Mouse (Mus musculus) brain, embryonic 18.5 days (tissue): Measurements from ENCODE around the gene Rps21.

Experiments used
- DNase-seq: peaks from one replicate; pipeline ENCODE4 v3.0.0-alpha.2; 2012; ENCODE audit warnings: low read depth, low spot score

Gene Rps21

DNA sequence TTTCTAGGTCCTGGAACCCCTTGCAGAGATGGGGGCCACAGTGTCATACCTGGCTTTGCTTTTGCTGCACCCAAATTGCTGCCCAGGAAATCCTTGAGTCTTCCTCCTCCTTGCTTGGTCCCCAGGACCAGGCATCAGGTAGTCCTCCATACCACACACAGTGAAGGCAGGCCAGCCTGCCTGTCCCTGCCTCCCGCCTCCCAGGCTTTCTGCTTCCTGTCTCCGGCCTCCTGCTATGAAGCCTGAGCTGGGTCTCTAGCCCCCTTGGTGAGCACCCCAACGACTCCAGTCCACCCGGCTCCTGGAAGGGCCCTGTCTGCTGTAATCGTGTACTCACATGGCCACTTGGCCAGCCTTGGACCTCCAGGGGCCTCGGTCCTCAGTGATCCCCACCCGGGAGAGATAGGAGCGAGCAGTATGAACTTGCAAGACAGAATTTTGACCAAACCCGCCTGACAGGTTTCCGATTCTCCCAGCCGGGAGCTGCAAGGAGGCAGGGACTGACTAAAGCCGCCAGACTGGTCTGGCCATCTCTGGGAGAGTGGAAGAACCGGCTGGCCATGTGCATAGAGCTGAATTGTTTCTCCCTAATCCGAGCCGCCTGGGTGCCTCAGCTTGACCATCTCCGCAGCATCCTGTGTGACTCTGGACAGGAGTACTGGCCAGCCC is 32.4 kb downstream of the Rps21 start, which contains the start of gene Rbbp8nl:
Gene Rbbp8nl (minus strand): TSS at position 440 of the 669 bp plus-strand sequence.
- no peak for DNase-seq

DNA sequence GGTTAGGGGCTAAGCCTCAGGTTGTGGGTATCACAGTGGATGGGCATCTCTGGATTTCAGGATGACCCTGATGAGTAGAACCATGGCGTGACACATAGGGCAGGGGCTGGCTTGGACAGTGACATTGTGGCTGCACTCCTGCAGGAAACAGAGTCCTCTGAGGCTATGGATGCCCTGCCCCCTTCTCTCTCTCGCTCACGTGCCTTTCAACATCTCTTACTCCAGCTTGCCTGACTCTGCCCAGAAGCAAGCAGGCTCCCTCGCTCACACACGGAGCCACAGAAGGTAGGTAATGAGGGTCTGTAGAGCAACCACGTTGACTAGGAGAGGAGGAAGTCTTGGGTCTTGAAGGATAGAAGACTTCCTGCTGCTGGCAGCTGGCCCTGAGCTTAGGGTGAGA is 33.3 kb downstream of the Rps21 start:
- no peak for DNase-seq

DNA sequence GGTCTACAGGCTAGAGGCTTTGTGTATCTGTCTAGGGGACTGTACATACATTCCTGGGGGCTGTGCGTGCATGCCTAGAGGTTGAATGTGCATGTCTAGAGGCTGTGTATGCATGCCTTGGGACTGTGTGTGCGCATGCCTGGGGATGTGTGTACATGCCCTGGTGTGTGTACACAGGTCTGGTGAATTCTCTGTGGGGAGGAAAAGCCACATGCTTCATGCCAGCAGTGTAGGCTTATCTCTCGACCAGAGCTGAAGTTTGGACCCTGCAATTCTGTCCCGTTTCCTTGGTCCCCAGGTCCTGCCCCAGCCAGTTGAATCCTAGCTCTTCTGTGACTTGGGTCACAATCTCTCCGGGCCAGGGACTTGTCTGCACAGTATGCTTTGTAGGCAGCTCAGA is 34.4 kb downstream of the Rps21 start:
- DNase-seq, result no peak

DNA sequence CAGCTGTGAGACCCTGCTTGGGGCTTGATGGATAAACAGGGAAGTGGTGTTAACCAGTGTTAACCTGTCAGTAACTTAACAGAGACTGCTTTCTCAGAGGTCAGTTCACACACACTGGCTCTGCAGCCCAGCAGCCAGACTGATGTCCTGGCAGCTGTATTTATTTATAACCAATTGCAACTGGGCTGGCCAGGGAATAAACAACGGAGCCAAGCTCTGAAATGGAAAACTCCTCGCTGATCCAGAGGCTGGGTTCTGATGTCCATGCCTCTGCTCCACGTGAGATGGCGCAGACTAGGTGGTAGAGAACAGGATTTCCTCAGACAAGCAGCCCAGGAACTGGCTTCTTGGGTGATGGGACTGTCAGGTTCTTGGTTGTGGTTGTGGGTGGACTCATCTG is 34.8 kb downstream of the Rps21 start:
- DNase-seq, result no peak

DNA sequence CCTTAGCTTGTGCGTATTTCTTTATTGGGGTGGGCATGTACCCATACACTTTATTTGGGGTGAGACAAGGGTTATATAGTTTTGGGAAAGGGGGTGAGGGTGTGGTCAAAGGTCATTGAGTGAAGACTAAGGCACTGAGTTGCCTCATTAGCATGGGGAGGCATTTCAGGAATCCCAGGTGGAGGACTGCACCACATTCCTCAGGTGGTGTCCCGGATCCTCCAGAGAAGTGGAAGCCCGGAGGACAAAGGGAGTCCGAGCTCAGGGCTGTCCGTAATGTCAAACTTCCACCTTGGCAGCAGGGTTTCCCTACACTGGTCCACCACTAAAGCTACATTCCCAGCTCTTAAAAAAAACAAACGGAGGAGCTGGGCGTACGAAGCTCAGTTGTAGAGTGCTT is 35.7 kb downstream of the Rps21 start:
- DNase-seq, result no peak

DNA sequence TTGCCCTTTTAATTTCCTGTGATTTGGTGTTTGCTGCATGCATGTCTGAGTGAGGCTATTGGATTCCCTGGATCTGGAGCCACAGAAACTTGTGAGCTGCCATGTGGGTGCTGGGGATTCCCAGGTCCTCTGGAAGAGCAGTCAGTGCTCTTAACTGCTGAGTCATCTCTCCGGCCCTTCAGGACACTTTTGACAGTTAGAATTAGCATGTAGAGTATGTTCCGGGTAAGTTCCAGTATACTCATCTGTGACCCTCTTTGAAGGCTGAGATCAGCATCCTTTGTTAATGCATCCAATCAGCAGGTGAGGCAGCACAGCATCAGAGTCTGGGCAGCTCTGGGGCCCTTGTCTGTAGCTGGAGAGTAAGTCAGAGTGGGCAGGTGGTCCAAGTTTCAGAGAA is 43.1 kb downstream of the Rps21 start:
- no peak for DNase-seq

DNA sequence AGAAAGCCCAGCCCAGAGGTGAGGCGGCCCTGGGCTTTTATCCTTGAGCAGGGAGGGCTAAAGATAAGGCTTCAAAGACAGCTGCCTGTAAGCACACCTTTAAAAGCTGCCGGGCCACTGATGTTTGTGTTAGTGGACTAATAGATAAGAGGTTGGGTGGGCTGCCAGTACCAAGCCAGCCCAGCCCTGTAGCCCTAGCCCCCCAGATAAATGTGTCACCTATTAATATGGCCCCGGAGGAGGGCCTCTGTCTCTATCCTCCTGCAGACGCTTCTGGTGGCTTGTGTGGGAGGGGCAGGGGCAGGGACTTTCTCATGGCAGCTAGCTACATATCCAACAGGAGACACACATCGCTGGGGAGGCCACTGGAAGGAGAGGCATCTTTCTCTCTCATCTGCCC is 43.6 kb downstream of the Rps21 start:
- DNase-seq, result no peak

DNA sequence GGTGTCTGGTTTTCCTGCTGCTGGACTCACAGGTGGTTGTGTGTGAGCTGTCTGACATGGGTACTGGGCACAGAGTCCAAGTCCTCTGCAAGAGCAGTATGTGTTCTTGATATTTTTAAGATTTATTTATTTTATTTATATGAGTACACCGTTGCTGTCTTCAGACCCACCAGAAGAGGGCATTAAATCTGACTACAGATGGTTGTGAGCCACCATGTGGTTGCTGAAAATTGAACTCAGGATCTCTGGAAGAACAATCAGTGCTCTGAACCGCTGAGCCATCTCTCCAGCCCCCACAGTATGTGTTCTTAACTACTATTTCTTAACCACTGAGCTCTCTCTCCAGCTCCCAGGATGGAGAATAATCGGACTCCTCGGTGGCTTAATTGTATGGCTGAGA is 45.0 kb downstream of the Rps21 start:
- no peak for DNase-seq

DNA sequence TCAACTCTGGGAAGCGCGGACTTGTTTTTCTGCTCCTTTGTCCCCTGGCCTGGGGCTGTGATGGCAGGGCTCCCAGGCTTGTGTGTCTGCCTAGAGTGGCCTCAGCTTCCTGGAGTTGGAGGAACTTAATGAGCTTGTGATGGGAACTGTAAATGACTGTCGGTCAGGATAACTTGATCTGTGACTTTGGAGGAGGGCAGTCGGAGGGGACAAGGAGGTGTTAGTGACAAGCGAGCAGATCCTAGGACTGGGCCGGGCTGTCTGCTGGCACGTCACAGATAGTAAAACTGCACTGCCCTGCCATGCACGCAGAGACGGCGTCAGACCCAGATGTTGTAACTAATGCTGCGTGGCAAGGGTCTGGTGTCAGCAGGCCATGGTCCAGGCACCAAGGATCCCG is 46.3 kb downstream of the Rps21 start:
- no peak for DNase-seq

DNA sequence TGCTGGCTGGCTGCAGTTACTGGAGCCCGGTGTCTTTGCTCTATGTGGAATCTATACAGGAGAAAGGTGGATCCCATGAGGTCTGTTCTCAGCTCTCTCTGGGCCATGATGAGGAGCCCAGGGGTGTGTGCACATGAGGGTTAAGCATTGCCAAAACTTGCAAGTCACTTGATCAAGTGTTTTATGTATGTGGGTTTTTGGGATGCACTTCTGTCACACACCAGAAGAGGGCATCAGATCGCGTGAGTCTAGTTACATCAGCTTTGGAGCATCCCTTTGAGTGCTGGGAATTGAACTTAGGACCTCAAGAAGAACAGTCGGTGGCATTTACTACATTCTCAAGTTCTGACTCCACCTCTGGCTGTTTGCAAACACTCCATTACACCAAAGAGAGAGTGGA is 47.4 kb downstream of the Rps21 start:
- DNase-seq, result no peak

DNA sequence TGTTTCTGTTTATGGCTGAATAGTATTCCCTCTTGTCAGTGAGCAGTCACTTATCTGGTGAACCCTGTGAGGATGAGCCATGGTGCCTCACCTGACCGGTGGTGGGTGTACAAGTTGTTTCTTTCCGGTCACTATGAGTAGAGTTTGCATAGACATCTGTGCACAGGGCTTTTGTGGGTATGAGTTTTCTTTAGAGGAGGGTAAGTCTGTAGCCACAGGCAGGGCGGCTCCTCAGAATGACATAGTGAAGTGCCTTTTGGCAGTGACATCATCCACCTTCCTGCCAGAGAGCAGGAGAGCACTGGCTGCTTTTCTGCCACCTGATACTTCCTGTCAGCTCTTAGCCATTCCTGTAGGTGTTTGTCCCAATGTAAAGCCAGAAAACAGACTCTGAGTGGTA is 48.3 kb downstream of the Rps21 start:
- no peak for DNase-seq

DNA sequence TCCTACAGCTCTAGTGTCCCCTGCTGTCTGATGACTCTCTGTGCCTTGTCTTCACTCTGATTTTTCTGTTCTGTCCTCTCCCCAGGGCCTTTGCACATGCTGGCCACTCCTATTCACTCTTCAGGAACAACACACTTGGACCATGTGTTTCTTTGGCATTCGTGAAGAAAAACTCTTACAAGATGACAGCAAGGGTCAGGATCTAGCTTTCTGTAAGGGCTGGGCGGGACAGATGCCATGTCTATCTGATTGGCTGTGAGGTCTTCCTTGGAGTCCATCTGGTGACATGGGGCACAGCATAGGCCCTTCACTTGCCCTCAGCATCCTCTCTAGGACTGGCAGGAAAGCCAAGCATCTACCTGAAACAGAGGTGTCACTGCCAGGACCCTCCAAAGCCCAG is 48.8 kb downstream of the Rps21 start:
- DNase-seq, result no peak

DNA sequence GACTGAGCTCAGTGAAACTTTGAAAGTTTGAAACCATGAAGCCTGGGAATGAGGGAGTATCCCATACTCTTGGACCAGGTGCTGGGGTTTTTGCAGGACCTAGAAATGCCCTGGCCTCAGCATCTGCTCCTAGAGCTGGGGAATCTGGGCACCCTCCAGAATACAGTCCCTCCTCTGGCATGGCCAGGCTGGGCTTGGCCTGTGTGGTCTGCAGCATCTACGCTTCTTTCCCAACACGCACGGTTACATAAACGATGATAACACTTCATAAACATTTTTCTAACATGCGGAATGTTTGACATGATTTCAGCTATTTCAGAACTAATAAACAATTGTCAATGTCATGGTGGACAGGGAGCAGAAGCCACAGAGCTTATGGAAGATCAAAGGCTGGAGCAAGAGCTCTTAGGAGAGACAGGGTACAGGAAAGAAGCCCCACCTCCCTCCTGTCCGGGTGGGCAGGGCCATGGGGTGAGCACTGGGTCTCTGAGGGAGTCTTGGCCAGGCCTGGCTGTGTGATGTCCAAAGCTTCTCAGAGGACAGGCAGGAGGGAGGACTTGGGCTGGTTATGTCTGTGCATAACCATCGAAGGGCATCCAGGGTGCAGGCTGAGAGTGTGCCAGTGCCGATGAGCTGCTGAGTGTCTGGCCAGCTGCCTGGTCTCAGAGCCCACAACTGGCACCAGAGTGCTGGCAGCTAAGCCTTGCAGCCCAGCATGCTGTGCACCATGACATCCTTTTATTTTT is 49.4 kb downstream of the Rps21 start:
- no peak for DNase-seq

DNA sequence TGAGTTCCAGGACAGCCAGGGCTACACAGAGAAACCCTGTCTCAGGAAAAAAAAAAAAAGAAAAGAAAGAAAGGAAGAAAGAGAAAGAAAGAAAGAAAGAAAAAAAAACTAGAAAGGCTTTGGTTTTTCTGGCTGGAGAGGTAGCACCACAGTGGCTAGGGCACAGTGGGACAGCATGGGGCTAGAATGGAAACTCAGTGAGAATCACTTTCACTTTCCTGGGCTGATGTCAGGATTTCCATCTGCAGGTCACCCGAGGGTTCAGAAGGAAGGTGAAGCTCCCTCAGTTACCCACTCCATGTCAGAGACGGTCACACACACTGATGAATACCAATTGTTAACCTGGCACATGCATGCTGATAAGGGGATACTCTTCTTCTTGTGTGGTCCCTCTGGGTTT is 50.5 kb downstream of the Rps21 start:
- no peak for DNase-seq
